Mouse (Mus musculus) midbrain, embryonic 16.5 days (tissue): ENCODE measurements at regions not wholly inside any gene's neighbourhood (a gene's known extent, or its start where the extent isn't known, plus 50 kb on each side); places are given as distances from the start of the nearest gene placed in this dataset.
"Not testable (repeated sequence)": the region's sequence is repeated elsewhere in the genome, so short reads cannot be mapped to it uniquely, and the experiment has no call there.

Experiments used
- ATAC-seq: fragments of 200-750 bp; cut with Nextera tagmentation; 2 replicates; pipeline ENCODE4 v1.8.0; 2017; ENCODE audit warnings: moderate TSS enrichment
- H3K27ac ChIP-seq: fragments of 300-500 bp; sonication (generic); 2 replicates; pipeline ENCODE4 v1.5.1; 2014; ENCODE audit warnings: mild to moderate bottlenecking, low read length, mixed read lengths
- H3K27me3 ChIP-seq: fragments of 300-500 bp; sonication (generic); 2 replicates; pipeline ENCODE4 v1.6.1; 2014; ENCODE audit warnings: low read depth, low read length, mixed read lengths; ENCODE audit not compliant: control insufficient read depth, insufficient read depth
- H3K36me3 ChIP-seq: fragments of 300-500 bp; sonication (generic); 2 replicates; pipeline ENCODE4 v1.6.1; 2014; ENCODE audit warnings: mild to moderate bottlenecking, low read length, moderate library complexity, mixed read lengths; ENCODE audit not compliant: control insufficient read depth, insufficient read depth
- H3K4me1 ChIP-seq: fragments of 300-500 bp; sonication (generic); 2 replicates; pipeline ENCODE4 v1.6.1; 2014; ENCODE audit warnings: mild to moderate bottlenecking, low read length, mixed read lengths; ENCODE audit not compliant: control insufficient read depth, insufficient read depth
- H3K4me2 ChIP-seq: fragments of 300-500 bp; sonication (generic); 2 replicates; pipeline ENCODE4 v1.6.1; 2014; ENCODE audit warnings: mild to moderate bottlenecking, low read length, mixed read lengths
- H3K4me3 ChIP-seq: fragments of 300-500 bp; sonication (generic); 2 replicates; pipeline ENCODE4 v1.5.1; 2014; ENCODE audit warnings: low read depth, mild to moderate bottlenecking, low read length, moderate library complexity, mixed read lengths
- H3K9ac ChIP-seq: fragments of 300-500 bp; sonication (generic); 2 replicates; pipeline ENCODE4 v1.6.1; 2014; ENCODE audit warnings: low read depth, low read length, mixed read lengths
- H3K9me3 ChIP-seq: fragments of 300-500 bp; sonication (generic); replicated peaks from 2 replicates; pipeline ENCODE4 v1.6.1; 2014; ENCODE audit warnings: mild to moderate bottlenecking, low read length, mixed read lengths; ENCODE audit not compliant: control insufficient read depth, poor library complexity, severe bottlenecking
- WGBS: fragments of 180-500 bp; shearing (Covaris S2); extraction: QIAGEN DNeasy Blood & Tissue Kit; methylation state at CpG from one replicate; pipeline ENCODE4 v1.1.7; 2014; 5-methylcytosine and 5-hydroxymethylcytosine counted together

GRCm38 (mm10) chr10:6366182-6366581 is 392.1 kb upstream of the Oprm1 start:
- WGBS = 70% methylated on average over 4 of the region's 4 CpGs
- ATAC-seq = no peak
- no peaks in the 10 kb centered on the region for H3K4me1 ChIP-seq
- H3K27me3 ChIP-seq = no peaks in the 10 kb centered on the region
- H3K9ac ChIP-seq = no peak overlapping the region
- H3K4me2 ChIP-seq = no peak overlapping the region
- H3K4me3 ChIP-seq = no peak overlapping the region
- no peak overlapping the region for H3K27ac ChIP-seq
- H3K9me3 ChIP-seq = no peaks in the 10 kb centered on the region
- no peaks in the 10 kb centered on the region for H3K36me3 ChIP-seq

DNA sequence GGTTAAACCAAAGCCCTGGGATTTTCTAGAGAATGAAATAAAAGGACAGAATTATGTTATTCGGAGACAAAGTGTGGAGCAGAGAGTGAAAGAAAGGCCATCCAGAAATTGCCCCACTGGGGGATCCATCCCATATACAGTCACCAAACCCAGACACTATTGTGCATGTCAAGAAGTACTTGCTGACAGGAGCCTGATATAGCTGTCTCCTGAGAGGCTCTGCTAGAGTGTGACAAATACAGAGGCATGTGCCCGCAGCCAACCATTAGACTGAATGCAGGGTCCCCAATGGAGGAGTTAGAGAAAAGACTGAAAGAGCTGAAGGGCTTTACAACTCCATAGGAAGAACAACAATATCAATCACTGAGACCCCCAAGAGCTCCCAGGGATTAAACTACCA is 386.6 kb upstream of the Oprm1 start:
- Histone ChIP-seq H3K27ac (no peak overlapping the region), H3K27me3 (no peaks in the 10 kb centered on the region), H3K4me2 (no peak overlapping the region), H3K4me3 (no peak overlapping the region), H3K36me3 (no peaks in the 10 kb centered on the region), H3K4me1 (no peaks in the 10 kb centered on the region), H3K9me3 (no peaks in the 10 kb centered on the region), H3K9ac (no peak overlapping the region)
- no peak for ATAC-seq
- WGBS = 87% methylated on average over 2 of the region's 2 CpGs

- H3K4me1 ChIP-seq, H3K27me3 ChIP-seq, H3K9me3 ChIP-seq, H3K27ac ChIP-seq, ATAC-seq, H3K4me2 ChIP-seq, H3K4me3 ChIP-seq, H3K9ac ChIP-seq, H3K36me3 ChIP-seq: not testable (repeated sequence)
- WGBS = 83% methylated on average over 12 of the region's 12 CpGs
These were observed 340.8 kb upstream of the Oprm1 start for GRCm38 (mm10) chr10:6417336-6418105.

DNA sequence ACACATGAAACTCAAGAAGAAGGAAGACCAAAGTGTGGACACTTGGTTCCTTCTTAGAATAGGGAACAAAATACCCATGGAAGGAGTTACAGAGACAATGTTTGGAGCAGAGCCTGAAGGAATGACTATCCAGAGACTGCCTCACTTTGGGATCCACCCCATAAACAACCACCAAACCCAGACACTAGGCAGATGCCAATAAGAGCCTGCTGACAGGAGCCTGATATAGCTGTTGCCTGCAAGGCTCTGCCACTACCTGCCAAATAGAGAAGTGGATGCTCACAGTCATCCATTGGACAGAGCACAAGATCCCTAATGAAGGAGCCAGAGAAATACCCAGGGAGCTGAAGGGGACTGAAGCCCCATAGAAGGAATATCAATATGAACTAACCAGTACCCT is 340.1 kb upstream of the Oprm1 start:
- H3K4me3 ChIP-seq, H3K9me3 ChIP-seq, H3K4me2 ChIP-seq, H3K27ac ChIP-seq, H3K36me3 ChIP-seq, ATAC-seq, H3K9ac ChIP-seq, H3K27me3 ChIP-seq, H3K4me1 ChIP-seq: not testable (repeated sequence)

GRCm38 (mm10) chr10:6465824-6466223 is 292.5 kb upstream of the Oprm1 start:
- Histone ChIP-seq H3K27me3 (no peaks in the 10 kb centered on the region), H3K27ac (no peak overlapping the region), H3K4me1 (no peaks in the 10 kb centered on the region), H3K4me3 (no peak overlapping the region), H3K9me3 (no peaks in the 10 kb centered on the region), H3K9ac (no peak overlapping the region), H3K36me3 (no peaks in the 10 kb centered on the region), H3K4me2 (no peak overlapping the region)
- no peak for ATAC-seq
- WGBS = 55% methylated on average over 3 of the region's 3 CpGs

DNA sequence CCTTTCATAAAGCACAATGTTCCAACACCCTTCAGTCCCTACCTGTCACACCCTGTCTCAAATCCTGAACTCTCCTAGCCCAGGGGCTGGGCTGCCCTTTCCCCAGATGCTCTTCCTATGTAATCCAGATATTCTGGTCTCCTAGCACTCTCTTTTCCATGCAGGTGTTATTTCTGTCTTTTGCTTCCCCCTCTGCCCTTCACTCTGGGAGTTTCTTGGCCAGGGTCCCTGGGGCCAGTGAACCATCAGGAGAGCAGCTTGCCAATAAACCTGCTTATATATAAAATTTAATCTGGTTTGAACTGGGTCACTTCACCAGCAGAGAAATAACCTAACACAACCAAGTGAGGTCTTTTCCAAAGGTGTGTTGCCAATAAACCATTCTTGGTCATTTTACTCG is 278.0 kb upstream of the Oprm1 start:
- no peak for ATAC-seq
- no peaks in the 10 kb centered on the region for H3K4me1 ChIP-seq
- 84% methylated on average over 1 of the region's 1 CpGs for WGBS
- H3K27ac ChIP-seq = no peak overlapping the region
- no peak overlapping the region for H3K4me3 ChIP-seq
- H3K9ac ChIP-seq = no peak overlapping the region
- H3K27me3 ChIP-seq = no peaks in the 10 kb centered on the region
- no peaks in the 10 kb centered on the region for H3K36me3 ChIP-seq
- no peak overlapping the region for H3K4me2 ChIP-seq
- no peaks in the 10 kb centered on the region for H3K9me3 ChIP-seq

DNA sequence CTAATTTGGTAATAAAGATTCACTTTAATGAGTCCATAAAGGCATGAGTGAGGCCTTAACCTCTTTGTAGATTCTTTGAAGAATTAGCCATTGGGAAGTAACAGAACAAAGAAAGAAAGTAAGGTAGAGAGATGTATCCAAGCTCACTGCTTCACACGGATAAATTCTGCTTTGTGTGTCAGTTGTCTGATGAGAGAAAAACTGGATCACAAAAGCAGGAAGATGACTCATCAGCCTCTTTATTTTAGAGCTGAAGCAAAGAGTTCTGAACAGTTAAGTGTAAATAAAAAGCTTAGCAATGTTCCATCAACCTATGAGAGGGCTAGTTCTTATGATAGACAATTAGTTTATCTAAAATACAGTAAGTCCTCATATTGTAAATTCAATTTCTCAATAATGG is 269.7 kb upstream of the Oprm1 start:
- no peak overlapping the region for H3K27ac ChIP-seq
- ATAC-seq = no peak
- no peaks in the 10 kb centered on the region for H3K36me3 ChIP-seq
- no peaks in the 10 kb centered on the region for H3K27me3 ChIP-seq
- 70% methylated on average over 1 of the region's 1 CpGs for WGBS
- no peaks in the 10 kb centered on the region for H3K4me1 ChIP-seq
- no peaks in the 10 kb centered on the region for H3K9me3 ChIP-seq
- H3K4me2 ChIP-seq = no peak overlapping the region
- no peak overlapping the region for H3K9ac ChIP-seq
- no peak overlapping the region for H3K4me3 ChIP-seq

- WGBS = 74% methylated on average over 4 of the region's 4 CpGs
- Histone ChIP-seq H3K9me3 (no peaks in the 10 kb centered on the region), H3K36me3 (no peaks in the 10 kb centered on the region), H3K27me3 (no peaks in the 10 kb centered on the region), H3K9ac (no peak overlapping the region), H3K27ac (no peak overlapping the region), H3K4me2 (no peak overlapping the region), H3K4me3 (no peak overlapping the region), H3K4me1 (no peaks in the 10 kb centered on the region)
- no peak for ATAC-seq
These were observed 265.6 kb upstream of the Oprm1 start for GRCm38 (mm10) chr10:6492694-6493093.

GRCm38 (mm10) chr10:6495081-6495480 is 263.2 kb upstream of the Oprm1 start:
- H3K4me2 ChIP-seq = no peak overlapping the region
- ATAC-seq = no peak
- H3K9me3 ChIP-seq = no peaks in the 10 kb centered on the region
- no peaks in the 10 kb centered on the region for H3K27me3 ChIP-seq
- H3K36me3 ChIP-seq = no peaks in the 10 kb centered on the region
- no peak overlapping the region for H3K9ac ChIP-seq
- WGBS = 76% methylated on average over 3 of the region's 3 CpGs
- no peaks in the 10 kb centered on the region for H3K4me1 ChIP-seq
- no peak overlapping the region for H3K4me3 ChIP-seq
- H3K27ac ChIP-seq = no peak overlapping the region
